Comparison of ENCODE assay signal across 18 mouse cellular contexts in genomic region chr4:70452161-70452560, GRCm38 (mm10). TPM values are rescaled to one million over a fixed set of nuclear protein-coding genes. Genes with fewer than 3 reads are reported as not detected.
DNase-seq lines count a peak whose midpoint lies in the region; ATAC-seq and TF ChIP-seq lines count a peak whose summit lies in the region.
"Had no signal": no experiment of that assay in that cellular context is flagged by ENCODE, and none has a peak within 500 bp of the region (broad histone marks: within the 10 kb centered on the region; RNA-seq: fewer than 3 reads in every experiment).

No protein-coding gene starts in this region.

- no peak for DNase-seq in forebrain, embryonic 11.5 days (ENCODE audit: low spot score)
- peak; percentile 87 for DNase-seq in liver, adult 2 months (ENCODE audit: extremely low read depth, low read depth, low spot score)
- no peak for DNase-seq in midbrain, embryonic 11.5 days (ENCODE audit: low spot score, missing footprints)
- DNase-seq in midbrain, postnatal 0 days (ENCODE audit: low spot score): no peak
- DNase-seq in lung, postnatal 36 days: peak; percentile 57
- DNase-seq: gastrocnemius, postnatal 36 days had no signal

- H3K4me1 ChIP-seq in forebrain, embryonic 16.5 days (replicated peaks; ENCODE audit: control insufficient read depth, insufficient read depth, low read length): no peaks in the 10 kb centered on the region
- no peaks in the 10 kb centered on the region for H3K4me1 ChIP-seq in forebrain, embryonic 11.5 days (replicated peaks; ENCODE audit: control insufficient read depth, insufficient read depth, low read length)
- H3K4me1 ChIP-seq in liver, adult 2 months (ENCODE audit: control insufficient read depth, insufficient read depth, low read length): peaks cover 4% of the 10 kb centered on the region; the same call in 1 of the 2 replicates
- H3K4me1 ChIP-seq in liver, embryonic 12.5 days: no peaks in the 10 kb centered on the region
- no peaks in the 10 kb centered on the region for H3K4me1 ChIP-seq in midbrain, embryonic 11.5 days (ENCODE audit: control insufficient read depth, insufficient read depth, low read length)
- no peaks in the 10 kb centered on the region for H3K4me1 ChIP-seq in midbrain, postnatal 0 days (ENCODE audit: insufficient read depth, low read length)
- H3K4me1 ChIP-seq: embryonic facial prominence, embryonic 10.5 days; embryonic facial prominence, embryonic 15.5 days; heart, embryonic 12.5 days; intestine, embryonic 15.5 days; liver, embryonic 15.5 days; neural tube, embryonic 13.5 days had no signal

- H3K27ac ChIP-seq in forebrain, embryonic 16.5 days (ENCODE audit: low read length): no peak overlapping the region
- H3K27ac ChIP-seq in forebrain, embryonic 11.5 days (ENCODE audit: low read depth, low read length): no peak overlapping the region
- H3K27ac ChIP-seq in liver, adult 2 months (replicated peaks; ENCODE audit: insufficient read depth, low read depth, low read length): no peak overlapping the region
- H3K27ac ChIP-seq in liver, embryonic 12.5 days: no peak overlapping the region
- no peak overlapping the region for H3K27ac ChIP-seq in midbrain, embryonic 11.5 days (ENCODE audit: low read depth, low read length)
- no peak overlapping the region; the same call in 1 of the 2 replicates for H3K27ac ChIP-seq in midbrain, postnatal 0 days (ENCODE audit: low read depth, low read length)
- H3K27ac ChIP-seq: embryonic facial prominence, embryonic 10.5 days; embryonic facial prominence, embryonic 15.5 days; gastrocnemius, adult 2 months; intestine, embryonic 15.5 days; liver, embryonic 15.5 days; macrophage; neural tube, embryonic 13.5 days had no signal

- no peak overlapping the region for H3K9ac ChIP-seq in forebrain, embryonic 16.5 days (replicated peaks; ENCODE audit: low read depth, low read length)
- no peak overlapping the region for H3K9ac ChIP-seq in forebrain, embryonic 11.5 days (ENCODE audit: low read length)
- H3K9ac ChIP-seq in liver, adult 2 months (ENCODE audit: low read depth, low read length): no peak overlapping the region
- no peak overlapping the region for H3K9ac ChIP-seq in liver, embryonic 12.5 days
- no peak overlapping the region for H3K9ac ChIP-seq in midbrain, embryonic 11.5 days (ENCODE audit: low read length)
- H3K9ac ChIP-seq in midbrain, postnatal 0 days (replicated peaks; ENCODE audit: low read length, poor library complexity, severe bottlenecking): no peak overlapping the region
- H3K9ac ChIP-seq: embryonic facial prominence, embryonic 15.5 days; heart, embryonic 12.5 days; intestine, embryonic 15.5 days; liver, embryonic 15.5 days; neural tube, embryonic 13.5 days had no signal

- no peak for TF ChIP-seq CTCF in liver, adult 2 months (IDR thresholded peaks at IDR 0.05; ENCODE audit: low read depth, low read length)
- TF ChIP-seq CTCF in midbrain, postnatal 0 days (IDR thresholded peaks at IDR 0.05): no peak

- no peaks in the 10 kb centered on the region for H3K9me3 ChIP-seq in forebrain, embryonic 16.5 days (ENCODE audit: control insufficient read depth, low read length)
- no peaks in the 10 kb centered on the region for H3K9me3 ChIP-seq in forebrain, embryonic 11.5 days (ENCODE audit: control insufficient read depth, low read length)
- no peaks in the 10 kb centered on the region for H3K9me3 ChIP-seq in liver, embryonic 12.5 days (replicated peaks)
- H3K9me3 ChIP-seq in midbrain, embryonic 11.5 days (ENCODE audit: control insufficient read depth, low read length): no peaks in the 10 kb centered on the region
- no peaks in the 10 kb centered on the region for H3K9me3 ChIP-seq in midbrain, postnatal 0 days (ENCODE audit: low read length)
- H3K9me3 ChIP-seq: embryonic facial prominence, embryonic 10.5 days; embryonic facial prominence, embryonic 15.5 days; heart, embryonic 12.5 days; intestine, embryonic 15.5 days; liver, embryonic 15.5 days had no signal

- WGBS in forebrain, embryonic 16.5 days: 89% methylated on average over 3 of the region's 3 CpGs
- WGBS in forebrain, embryonic 11.5 days: 89% methylated on average over 3 of the region's 3 CpGs
- 25% methylated on average over 3 of the region's 3 CpGs for WGBS in liver, adult 2 months
- WGBS in liver, embryonic 12.5 days (ENCODE audit: insufficient replicate concordance): 71% methylated on average over 3 of the region's 3 CpGs
- WGBS in midbrain, embryonic 11.5 days: 87% methylated on average over 3 of the region's 3 CpGs
- WGBS in midbrain, postnatal 0 days: 87% methylated on average over 3 of the region's 3 CpGs

- H3K79me2 ChIP-seq in liver, adult 2 months (ENCODE audit: control insufficient read depth, insufficient read depth, low read length): no peaks in the 10 kb centered on the region; the same call in 1 of the 2 replicates

- TF ChIP-seq POLR2A in liver, adult 2 months (IDR thresholded peaks at IDR 0.05; ENCODE audit: extremely low read depth, insufficient read depth, low read length): no peak

- H3K4me3 ChIP-seq in forebrain, embryonic 16.5 days (replicated peaks; ENCODE audit: low read length): no peak overlapping the region
- H3K4me3 ChIP-seq in forebrain, embryonic 11.5 days (ENCODE audit: low read depth, low read length): no peak overlapping the region
- no peak overlapping the region for H3K4me3 ChIP-seq in liver, adult 2 months (ENCODE audit: insufficient read depth, low read depth, low read length)
- H3K4me3 ChIP-seq in liver, embryonic 12.5 days: no peak overlapping the region
- H3K4me3 ChIP-seq in midbrain, embryonic 11.5 days (ENCODE audit: low read depth, low read length): no peak overlapping the region
- H3K4me3 ChIP-seq in midbrain, postnatal 0 days (ENCODE audit: low read depth, low read length): no peak overlapping the region
- H3K4me3 ChIP-seq: embryonic facial prominence, embryonic 10.5 days; embryonic facial prominence, embryonic 15.5 days; gastrocnemius, adult 2 months; heart, embryonic 12.5 days; intestine, embryonic 15.5 days; liver, embryonic 15.5 days; myocyte; neural tube, embryonic 13.5 days had no signal

- no peaks in the 10 kb centered on the region for H3K27me3 ChIP-seq in forebrain, embryonic 16.5 days (replicated peaks; ENCODE audit: control insufficient read depth, insufficient read depth, low read length)
- H3K27me3 ChIP-seq in forebrain, embryonic 11.5 days (ENCODE audit: control insufficient read depth, insufficient read depth, low read length): no peaks in the 10 kb centered on the region
- no peaks in the 10 kb centered on the region for H3K27me3 ChIP-seq in liver, adult 2 months (ENCODE audit: control insufficient read depth, insufficient read depth, low read length)
- no peaks in the 10 kb centered on the region for H3K27me3 ChIP-seq in liver, embryonic 12.5 days (replicated peaks)
- H3K27me3 ChIP-seq in midbrain, embryonic 11.5 days (ENCODE audit: control insufficient read depth, insufficient read depth, low read length): no peaks in the 10 kb centered on the region
- H3K27me3 ChIP-seq in midbrain, postnatal 0 days (ENCODE audit: insufficient read depth, low read length): no peaks in the 10 kb centered on the region
- H3K27me3 ChIP-seq: embryonic facial prominence, embryonic 15.5 days; heart, embryonic 12.5 days; intestine, embryonic 15.5 days; liver, embryonic 15.5 days; neural tube, embryonic 13.5 days; Patski had no signal

- peaks cover 10% of the 10 kb centered on the region for H3K36me3 ChIP-seq in forebrain, embryonic 16.5 days (ENCODE audit: control insufficient read depth, insufficient read depth)
- no peaks in the 10 kb centered on the region for H3K36me3 ChIP-seq in forebrain, embryonic 11.5 days (ENCODE audit: control insufficient read depth, insufficient read depth, low read length)
- no peaks in the 10 kb centered on the region; the same call in 1 of the 2 replicates for H3K36me3 ChIP-seq in liver, adult 2 months (ENCODE audit: control insufficient read depth, insufficient read depth, low read length)
- H3K36me3 ChIP-seq in liver, embryonic 12.5 days: no peaks in the 10 kb centered on the region
- no peaks in the 10 kb centered on the region for H3K36me3 ChIP-seq in midbrain, embryonic 11.5 days (ENCODE audit: control insufficient read depth, insufficient read depth, low read length)
- H3K36me3 ChIP-seq in midbrain, postnatal 0 days (ENCODE audit: insufficient read depth, low read length): peaks cover 4% of the 10 kb centered on the region; the same call in 1 of the 2 replicates
- H3K36me3 ChIP-seq: heart, embryonic 12.5 days; intestine, embryonic 15.5 days; liver, embryonic 15.5 days had no signal

- 0 out of 2 replicates have a peak, but pooled peaks have one; percentile 28 for ATAC-seq in forebrain, embryonic 16.5 days
- no peak for ATAC-seq in forebrain, embryonic 11.5 days (replicated peaks; ENCODE audit: low FRiP score)
- no peak for ATAC-seq in liver, embryonic 12.5 days
- ATAC-seq in midbrain, embryonic 11.5 days (ENCODE audit: low FRiP score): 0 out of 2 replicates have a peak, but pooled peaks have one; percentile 40
- ATAC-seq in midbrain, postnatal 0 days (ENCODE audit: low FRiP score): no peak
- ATAC-seq: intestine, embryonic 15.5 days had no signal

- H3K4me2 ChIP-seq in forebrain, embryonic 16.5 days (ENCODE audit: low read length): no peak overlapping the region
- H3K4me2 ChIP-seq in forebrain, embryonic 11.5 days (ENCODE audit: low read depth, low read length, severe bottlenecking): no peak overlapping the region
- no peak overlapping the region for H3K4me2 ChIP-seq in liver, embryonic 12.5 days
- no peak overlapping the region for H3K4me2 ChIP-seq in midbrain, embryonic 11.5 days
- H3K4me2 ChIP-seq in midbrain, postnatal 0 days (ENCODE audit: low read depth, low read length, poor library complexity, severe bottlenecking): no peak overlapping the region
- H3K4me2 ChIP-seq: embryonic facial prominence, embryonic 15.5 days; heart, embryonic 12.5 days; intestine, embryonic 15.5 days; liver, embryonic 15.5 days; neural tube, embryonic 13.5 days had no signal

RNA-seq across cellular contexts. Expression of gene Cdk5rap2, which starts 41.9 kb away (rescaled TPM):
- polyA plus RNA-seq in forebrain, embryonic 16.5 days (2015; fragmentation: Nextera tagmentation; extraction: Ambion mirVana): 10.9 and 12.5 TPM in 2 replicates
- polyA plus RNA-seq in forebrain, embryonic 11.5 days (2014; fragmentation: Nextera tagmentation; extraction: Ambion mirVana): 25.6 and 26.1 TPM in 2 replicates
- 3.0 and 3.1 TPM in 2 replicates for total RNA-seq in liver, adult 2 months (2014; rRNA removed)
- 1.7 and 3.6 TPM in 2 replicates for polyA plus RNA-seq in liver, adult 2 months (2012; rRNA removed)
- polyA plus RNA-seq in liver, embryonic 12.5 days (2016; fragmentation: Nextera tagmentation; extraction: Ambion mirVana): 11.7 and 12.3 TPM in 2 replicates
- 18.7 and 19.1 TPM in 2 replicates for polyA plus RNA-seq in midbrain, embryonic 11.5 days (2014; fragmentation: Nextera tagmentation; extraction: Ambion mirVana)
- 12.2 and 14.9 TPM in 2 replicates for total RNA-seq in midbrain, postnatal 0 days (2014; rRNA removed)
- 5.7 TPM in 2 replicates for polyA plus RNA-seq in midbrain, postnatal 0 days (2015; fragmentation: Nextera tagmentation; extraction: Ambion mirVana)

Comparison
In these comparisons a context has a peak if more than half of its experiments do, and no peak if none do; other contexts are left out.
1. ATAC-seq: peak in forebrain, embryonic 16.5 days (single experiment) and midbrain, embryonic 11.5 days (single experiment); none in forebrain, embryonic 11.5 days (single experiment), liver, embryonic 12.5 days (single experiment) and midbrain, postnatal 0 days (single experiment).
2. DNase-seq: peak in liver, adult 2 months (single experiment) and lung, postnatal 36 days (single experiment); none in forebrain, embryonic 11.5 days (single experiment), midbrain, embryonic 11.5 days (single experiment) and midbrain, postnatal 0 days (single experiment).